Mouse (Mus musculus) thymus, adult 2 months (tissue): ENCODE measurements around the gene Cbl.

Experiments used
- CTCF ChIP-seq: fragments of 200-500 bp; IDR thresholded peaks from 2 replicates; pipeline ENCODE4 v1.5.1; 2012; ENCODE audit warnings: mild to moderate bottlenecking, control low read depth, low read length, moderate library complexity, borderline replicate concordance; ENCODE audit not compliant: control insufficient read depth, poor library complexity, insufficient read depth; ENCODE audit errors: extremely low read depth
- POLR2A ChIP-seq: fragments of 200-500 bp; IDR thresholded peaks from 2 replicates; pipeline ENCODE4 v1.6.1; 2012; ENCODE audit warnings: mild to moderate bottlenecking, low read length, control low read depth, moderate library complexity; ENCODE audit not compliant: control insufficient read depth, poor library complexity, insufficient read depth; ENCODE audit errors: extremely low read depth

DNA sequence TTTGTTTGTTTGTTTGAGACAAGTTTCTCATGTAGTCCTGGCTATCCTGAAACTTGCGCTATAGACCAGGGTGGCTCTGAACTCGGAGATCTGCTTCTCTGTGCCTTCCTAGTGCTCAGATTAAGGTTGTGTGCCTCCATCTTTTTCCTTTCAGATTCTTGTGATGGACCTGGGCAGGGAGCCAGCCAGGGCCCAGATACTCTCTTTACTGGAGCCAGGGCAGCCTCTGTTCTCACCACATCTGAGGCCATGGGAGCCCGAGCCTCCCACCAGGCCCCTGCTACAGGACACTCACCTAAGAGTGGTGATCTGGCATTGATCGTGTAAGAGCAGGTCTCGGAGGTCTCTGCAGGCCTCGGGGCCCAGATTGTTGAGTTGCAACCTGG is 21.3 kb upstream of the Cbl start:
- no peak for TF ChIP-seq CTCF
- TF ChIP-seq POLR2A = no peak
